Mouse (Mus musculus): ENCODE measurements around the gene Cd82.

Cd82 gene

DNA sequence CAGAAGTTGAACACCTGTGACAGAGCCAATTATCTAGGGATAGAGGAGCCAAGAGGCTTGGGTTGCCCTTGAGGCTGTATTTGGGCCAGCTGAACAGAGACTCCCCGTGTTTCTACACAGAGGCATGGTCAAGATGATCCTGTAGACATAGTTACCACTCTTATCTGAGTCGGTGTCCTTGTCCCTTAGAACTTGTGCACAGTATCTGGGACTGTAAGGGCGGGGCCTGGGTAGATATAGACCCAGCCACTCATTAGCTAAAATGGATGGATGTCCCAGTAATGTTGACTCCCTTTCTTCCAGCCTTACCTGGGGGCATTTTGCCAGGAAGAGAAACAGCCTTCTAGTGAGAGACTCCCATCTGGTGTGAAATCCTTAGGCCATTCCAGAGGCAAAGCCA lies 3.4 kb upstream of the Cd82 start:
- DNase-seq (ENCODE audit: low spot score in 2 of 2): no peak

DNA sequence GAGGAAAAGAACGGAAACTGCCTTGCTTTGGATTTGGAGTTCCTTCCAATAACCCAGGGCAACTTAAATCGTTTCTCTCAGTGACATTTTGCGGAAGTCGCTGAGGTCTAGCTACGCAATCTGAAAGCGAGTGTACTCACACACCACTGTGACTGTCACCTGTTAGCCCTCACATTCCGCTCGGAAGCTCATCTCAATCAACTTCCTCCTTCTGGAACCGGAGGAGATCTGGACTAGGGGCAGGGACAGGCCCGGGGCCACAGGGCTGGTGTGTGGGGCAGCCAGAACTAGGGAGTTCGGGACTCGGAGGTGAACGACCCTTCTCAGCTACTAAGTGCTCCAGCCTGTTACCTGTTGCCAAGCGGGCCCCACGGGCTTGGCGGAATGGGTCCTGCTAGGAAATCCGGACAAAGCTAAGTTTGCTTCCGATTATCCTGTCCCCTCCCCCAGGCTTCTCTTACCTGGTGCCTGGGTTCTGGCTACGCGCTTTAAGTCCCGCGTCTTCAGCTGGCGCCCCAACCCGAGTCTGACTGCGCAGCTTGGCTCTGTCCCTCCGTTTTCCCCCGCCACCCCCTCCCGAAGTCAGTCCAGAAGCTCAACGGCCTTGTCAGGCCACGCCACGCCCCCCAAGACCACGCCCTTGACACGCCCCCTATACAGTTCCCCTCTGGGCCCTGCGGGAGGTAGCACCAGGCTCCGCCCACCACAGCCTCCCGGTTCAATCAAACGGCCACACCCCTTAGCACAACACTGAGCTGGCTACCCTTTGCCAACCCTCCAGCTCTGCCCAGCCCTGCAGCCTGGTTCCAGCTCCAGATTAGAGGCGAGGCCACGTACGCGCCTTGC lies 848 bp downstream of the Cd82 start:
- peak; percentile 95 to 97 for DNase-seq (ENCODE audit: low spot score in 2 of 2)

DNA sequence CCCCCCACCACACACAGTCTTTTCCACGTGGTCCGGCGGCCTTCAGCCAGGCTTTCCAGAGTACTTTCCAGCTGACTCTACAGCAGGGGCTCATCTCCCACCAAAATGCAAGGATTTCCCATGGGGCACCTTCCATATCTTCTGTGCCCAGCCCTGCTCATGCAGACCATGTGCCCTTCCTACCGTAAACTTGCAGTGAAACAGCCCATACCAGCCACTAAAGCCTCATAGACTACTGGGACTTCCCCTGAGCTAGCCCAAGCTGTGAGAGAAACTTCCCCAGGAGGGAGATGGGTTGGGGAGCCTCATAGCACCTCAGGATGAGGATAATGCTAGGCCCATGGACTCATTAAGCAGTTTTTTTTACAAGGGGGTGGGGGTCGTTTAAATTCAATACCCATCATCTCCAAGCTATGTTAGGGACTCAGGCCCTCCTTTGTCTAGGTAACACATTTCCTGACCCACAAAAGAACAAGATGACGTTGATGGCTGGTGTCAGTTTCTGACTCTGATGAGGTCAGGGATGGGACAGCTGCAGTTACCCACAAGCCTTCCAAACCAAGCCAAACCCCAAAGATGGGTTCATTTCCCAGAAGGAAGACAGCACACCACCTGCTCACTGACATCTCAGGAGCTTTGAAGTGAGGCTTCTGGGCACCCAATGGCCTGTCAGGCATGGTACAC lies 2.0 kb downstream of the Cd82 start:
- DNase-seq (ENCODE audit: low spot score in 2 of 2): no peak

DNA sequence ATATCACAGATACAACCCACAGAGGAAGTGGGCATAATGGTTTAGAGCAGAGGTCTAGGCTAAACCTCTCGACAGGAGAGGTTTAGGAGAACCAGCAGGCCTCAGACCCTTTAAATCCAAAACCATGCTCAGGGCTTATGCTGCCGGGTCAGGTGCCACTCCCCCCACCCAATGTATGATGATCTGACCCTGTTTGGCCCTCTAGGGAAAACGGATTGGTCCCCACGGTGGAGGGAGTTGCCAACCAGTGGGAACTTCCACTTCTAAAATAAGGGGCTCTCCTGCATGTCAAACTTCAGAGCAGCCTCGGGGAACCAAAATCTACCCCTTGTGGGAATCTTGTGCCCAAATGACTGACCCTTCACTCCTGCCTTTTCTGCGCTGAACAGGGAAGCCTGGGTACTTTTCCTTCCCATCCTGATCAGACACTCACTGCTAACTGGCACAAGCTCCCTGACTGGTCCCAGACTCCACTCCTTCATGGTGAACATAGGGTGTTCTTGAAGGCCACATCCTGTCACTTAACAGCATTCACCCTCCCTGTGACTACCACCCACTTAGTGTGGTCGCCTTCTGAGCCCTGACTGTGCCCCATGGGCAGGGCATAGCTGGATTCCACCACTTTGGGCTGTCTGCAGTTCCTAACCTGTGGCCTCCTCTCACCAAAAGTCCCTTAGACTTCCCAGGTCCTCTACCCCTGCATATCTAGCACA lies 3.6 kb downstream of the Cd82 start:
- DNase-seq (ENCODE audit: low spot score in 2 of 2): no peak

DNA sequence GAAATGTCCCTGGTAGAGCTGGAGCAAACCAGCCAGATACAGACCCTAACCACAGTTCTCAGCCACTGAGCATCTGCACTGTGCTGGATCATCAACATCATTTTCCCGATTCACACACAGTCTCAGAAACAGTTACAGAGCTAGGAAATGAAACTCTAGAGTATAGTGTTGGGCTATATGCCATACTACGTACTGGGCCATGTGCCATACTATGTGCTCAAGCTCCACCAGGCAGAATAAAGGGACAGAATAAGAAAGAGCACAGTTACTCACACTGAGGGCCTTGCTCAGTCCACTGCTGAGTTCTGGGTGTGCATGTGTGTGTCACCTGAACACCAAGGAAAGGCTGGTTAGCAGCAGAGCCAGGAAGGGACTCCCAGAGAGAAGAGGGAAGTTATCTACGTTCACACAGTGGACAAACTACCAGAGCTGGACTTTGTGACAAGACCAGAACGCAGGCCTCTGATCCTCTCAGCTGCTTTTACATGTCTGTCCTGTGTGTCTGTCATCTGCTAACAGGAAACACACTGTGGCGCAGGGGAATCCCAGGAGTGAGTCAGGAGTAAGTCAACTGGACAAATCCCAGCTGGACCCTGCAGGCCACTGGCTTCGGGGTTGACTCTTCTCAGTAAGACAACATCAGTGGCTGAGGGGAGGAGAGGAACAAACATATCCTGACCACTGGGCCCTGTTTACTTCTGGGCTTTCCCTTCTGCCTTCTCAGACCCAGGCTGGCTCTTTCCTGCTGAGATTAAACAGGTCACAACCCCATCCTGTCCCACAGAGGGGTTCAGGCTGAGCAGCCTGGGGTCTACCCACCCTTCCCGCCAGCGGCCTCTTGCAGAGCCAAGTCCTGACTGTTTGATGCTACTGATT lies 4.4 kb downstream of the Cd82 start:
- DNase-seq (ENCODE audit: low spot score in 2 of 2): peak; percentile 71 to 76

DNA sequence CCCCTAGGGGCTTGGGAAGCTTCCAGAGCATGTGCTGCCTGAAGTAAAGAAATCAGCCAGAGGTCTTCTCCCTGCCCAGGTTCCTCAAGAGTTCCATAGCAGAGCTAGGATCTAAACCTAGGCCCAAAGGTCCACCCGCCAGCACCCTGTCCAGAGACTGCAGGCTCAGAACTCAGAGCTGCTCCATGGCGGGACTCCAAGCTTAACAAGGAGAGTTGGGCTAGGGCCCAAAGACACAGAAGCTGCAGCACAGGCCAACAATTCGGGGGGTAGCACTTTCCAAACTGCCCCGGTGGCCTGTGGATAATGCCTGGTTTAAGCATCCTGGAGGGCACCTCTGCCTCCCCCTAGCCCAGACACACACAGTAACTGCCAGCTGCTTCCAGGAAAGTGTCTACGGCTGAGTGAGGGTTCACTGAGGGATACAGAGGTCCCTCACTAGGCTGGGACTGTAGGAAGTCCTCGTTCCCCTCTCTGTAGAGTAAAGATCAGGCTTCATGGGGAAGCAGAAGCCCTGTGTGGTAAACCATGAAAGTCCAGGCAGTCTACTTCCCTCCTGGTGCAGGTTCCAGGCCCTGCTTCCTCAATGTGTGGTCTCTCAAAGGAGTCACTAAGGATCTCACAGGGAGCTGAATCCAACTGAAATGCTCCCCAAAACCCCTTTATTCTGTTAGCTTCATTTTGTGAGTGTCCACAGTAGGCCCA lies 5.4 kb downstream of the Cd82 start:
- DNase-seq (ENCODE audit: low spot score in 2 of 2): peak; percentile 51 to 67

DNA sequence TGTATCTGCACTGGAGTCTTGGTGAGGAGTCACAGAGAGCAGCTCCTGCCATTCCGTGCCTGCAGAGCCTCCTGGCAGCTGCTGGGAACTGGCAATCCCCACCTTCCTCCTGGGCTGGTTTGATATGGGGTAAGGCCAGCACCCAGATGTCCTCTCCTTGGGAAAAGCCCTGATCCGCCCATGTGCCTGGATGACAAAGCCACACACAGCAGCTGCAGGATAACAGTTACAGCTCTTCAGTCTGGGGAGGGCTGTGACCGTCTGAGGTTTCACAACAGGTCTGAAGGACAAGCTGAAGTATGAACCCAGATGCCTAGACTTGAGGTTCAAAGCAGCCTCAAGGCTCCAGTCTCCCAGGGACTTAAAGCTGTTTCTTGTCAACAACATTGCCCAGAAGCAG lies 6.8 kb downstream of the Cd82 start:
- DNase-seq (ENCODE audit: low spot score in 2 of 2): no peak

DNA sequence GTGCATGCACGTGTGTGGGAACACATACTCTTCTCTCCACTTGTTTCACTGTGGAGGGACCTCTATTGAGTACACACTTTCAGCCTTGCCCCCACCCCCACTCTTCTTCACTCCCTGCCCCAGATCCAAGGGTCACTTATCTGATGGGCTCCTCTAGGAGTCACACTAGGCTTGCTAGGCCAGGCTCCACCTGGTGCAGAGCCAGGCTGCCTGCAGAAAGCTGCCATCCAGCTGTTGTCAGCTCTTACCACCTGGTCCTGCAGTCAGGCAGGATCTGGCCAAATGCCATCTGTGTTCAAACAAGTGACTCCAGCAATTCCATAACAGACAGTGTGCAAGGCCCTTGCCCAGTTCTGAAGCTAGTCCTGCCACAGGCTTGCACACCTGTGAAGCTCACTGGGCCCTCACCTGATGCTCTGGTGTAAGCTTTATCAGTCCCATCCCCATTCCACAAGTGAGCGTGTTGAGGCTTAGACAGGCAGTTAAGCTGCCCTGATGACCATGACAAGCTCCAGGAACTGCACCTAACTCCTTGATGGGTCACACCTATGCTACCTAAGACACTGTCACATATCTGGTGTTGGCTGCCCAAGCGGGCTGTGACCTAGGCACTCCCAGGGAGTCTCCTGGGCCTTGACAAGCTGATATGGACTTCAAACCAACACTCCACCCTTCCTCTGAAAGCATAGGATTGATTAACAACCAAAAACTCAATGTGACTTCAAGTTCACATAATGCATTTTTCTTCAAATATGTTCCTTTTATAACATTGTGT lies 7.9 kb downstream of the Cd82 start:
- DNase-seq (ENCODE audit: low spot score in 2 of 2): peak; percentile 40 to 58

DNA sequence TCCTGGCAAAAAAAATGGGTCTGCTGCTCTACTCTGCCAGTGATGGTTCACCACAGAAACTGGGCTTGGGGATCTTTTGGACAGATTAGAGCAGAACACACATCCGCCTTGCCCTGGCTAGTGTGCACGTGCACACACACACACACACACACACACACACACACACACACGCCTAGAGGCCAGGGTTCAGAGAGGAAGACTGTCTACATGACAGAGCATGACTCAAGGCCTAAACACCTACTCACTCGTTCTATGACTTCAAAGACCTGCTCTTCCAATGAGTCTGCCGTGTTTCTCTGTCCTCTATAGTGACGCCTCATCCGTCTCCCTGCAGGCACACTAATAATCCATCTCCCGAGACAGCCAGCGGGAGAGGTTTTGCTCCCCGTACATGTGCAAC lies 8.6 kb downstream of the Cd82 start:
- DNase-seq (ENCODE audit: low spot score in 2 of 2): no peak

DNA sequence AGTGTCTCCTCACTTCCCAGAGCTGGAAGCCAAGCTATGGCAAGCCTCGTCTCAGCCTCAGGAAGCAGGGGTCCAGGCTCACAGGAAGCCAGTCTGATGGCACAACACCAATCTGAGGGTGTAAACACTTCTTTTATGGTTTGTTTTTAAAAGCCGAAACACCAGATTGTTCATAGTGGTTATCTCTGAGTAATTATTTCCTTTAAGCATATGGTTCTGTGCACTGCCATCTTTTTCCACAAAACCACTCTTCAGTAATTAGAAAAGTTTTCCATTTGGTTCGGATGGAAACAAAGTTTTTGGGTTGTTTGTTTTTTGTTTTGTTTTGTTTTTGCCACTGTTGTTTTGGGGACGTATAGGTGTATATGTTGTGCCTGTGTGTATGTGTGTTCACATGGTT lies 9.9 kb downstream of the Cd82 start:
- no peak for DNase-seq (ENCODE audit: low spot score in 2 of 2)

DNA sequence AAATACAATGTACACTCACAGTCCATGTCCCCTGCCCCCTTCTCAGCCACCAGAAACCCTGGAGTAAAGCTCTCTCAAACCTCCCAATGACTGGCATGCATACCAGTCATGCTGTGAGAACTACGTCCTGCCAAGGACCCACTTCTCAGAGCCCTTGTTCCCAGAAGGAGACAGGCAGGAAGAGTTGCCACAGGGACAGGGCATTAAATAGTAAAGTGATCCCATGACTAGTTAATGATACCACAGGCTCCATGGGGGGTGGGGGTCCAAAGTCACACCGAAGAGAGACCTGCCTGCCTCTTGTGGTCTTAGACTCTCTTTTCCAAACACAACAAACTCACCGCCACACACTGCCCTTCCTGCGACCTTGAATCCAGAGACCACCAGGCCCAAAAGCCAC lies 10.4 kb downstream of the Cd82 start:
- DNase-seq (ENCODE audit: low spot score in 2 of 2): no peak

DNA sequence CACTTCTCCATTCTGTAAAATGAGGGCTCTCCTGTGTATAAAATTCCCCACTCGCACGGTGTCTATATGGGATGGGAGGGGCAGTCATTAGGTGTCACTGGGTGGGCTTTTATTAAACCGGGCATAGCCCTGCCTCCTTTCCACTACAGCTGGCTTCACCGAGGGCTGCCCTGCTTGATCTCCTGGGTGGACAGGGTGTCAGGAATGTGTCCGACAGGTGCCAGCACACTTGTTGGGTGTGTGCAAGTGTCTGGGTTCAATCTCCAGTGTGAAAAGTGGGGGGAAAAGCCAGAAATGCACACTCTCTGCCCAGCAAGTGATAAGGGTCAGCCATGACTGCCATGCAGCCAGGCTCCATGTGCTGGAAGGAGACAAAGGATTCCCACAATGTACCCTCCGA lies 10.9 kb downstream of the Cd82 start:
- no peak for DNase-seq (ENCODE audit: low spot score in 2 of 2)

DNA sequence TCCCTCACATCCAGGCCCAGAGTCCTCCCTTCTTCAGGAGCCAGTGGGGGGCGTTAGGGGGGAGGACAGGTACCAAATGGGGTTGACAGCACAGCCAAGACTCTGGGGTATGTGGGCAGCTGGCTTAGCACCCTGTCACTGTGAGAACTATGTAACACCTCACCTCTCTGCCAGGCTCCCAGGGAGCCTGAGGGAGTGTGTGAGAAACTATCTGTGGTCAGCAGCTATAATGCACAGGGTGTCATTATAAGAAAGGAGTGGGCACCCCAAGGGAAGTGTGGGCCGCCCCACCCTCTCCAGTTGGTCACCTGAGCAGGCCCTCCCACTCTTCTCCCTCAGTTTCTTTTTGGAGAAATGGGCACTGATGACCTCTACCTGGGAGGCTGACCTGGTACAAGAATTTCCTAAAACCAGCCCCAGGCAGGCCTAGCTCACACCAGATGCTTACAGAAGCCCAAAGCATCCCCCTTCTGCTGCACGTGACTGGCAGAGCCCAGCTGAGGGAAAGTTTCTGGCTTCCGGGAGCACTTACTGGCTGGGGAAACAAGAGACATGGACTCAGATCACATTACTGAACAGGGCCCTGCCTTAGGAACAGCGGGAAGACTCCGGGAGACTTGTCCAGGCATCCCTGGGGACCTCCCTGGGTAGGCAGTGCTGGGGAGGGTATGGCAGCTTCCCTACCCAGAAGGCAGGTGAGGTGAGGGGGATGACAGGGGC lies 11.6 kb downstream of the Cd82 start:
- DNase-seq (ENCODE audit: low spot score in 2 of 2): no peak

DNA sequence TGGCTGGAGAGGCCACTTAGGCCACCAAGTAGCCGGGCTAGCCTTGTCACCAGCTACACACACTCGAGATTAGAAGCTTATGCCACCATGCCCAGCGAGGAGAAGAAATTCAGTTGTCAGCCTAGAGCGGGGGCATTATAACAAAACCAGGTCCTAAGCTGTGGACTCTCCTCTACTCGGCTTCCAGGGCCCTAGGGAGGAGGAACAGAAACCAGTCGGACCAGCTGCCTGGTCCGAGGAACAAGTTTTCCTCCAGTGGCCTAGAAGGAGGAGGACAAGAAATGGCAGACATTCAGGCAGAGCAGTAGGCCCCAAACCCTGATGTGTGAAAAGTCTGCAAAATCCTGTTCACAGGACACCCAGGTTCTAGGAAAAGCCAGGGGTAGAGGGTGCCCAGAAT lies 12.2 kb downstream of the Cd82 start:
- no peak for DNase-seq (ENCODE audit: low spot score in 2 of 2)

DNA sequence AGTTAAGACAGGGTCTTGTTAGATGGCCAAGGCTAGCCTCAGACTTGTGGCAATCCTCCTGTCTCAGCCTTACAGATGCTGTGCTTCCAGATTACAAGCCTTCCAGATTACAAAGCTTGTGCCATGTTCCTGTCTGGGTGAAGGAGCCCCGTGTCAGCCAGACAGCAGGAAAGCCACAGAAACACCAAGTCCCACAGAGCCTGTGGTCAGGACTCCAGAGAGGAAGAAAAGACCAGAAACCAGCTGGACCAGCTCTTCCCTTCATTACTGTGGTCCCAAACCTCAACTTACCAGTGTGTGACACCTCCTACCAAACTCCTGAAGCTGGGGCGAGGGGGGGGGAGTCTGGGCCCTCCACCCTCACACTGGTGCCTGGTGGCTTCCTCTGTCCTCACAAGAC lies 13.3 kb downstream of the Cd82 start:
- no peak for DNase-seq (ENCODE audit: low spot score in 2 of 2)

DNA sequence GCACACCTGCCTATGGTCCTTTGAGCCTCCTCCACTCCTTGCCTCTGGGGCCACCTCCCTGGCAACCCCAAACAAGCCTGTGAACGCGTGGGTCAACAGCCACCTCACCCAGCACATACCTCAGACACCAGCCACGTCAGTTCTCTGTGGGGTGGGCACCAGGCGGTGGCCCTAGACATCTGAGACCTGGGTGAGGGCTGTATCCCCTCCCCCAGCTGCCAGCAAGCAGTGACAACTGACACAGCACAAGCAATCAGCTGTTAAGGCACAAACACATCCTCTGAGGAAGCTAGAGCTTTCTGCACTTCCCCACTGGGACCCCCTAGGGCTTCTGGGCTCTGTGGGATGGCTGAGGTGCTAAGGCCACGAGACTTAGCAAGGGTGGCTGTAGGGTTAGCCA lies 14.2 kb downstream of the Cd82 start:
- no peak for DNase-seq (ENCODE audit: low spot score in 2 of 2)

DNA sequence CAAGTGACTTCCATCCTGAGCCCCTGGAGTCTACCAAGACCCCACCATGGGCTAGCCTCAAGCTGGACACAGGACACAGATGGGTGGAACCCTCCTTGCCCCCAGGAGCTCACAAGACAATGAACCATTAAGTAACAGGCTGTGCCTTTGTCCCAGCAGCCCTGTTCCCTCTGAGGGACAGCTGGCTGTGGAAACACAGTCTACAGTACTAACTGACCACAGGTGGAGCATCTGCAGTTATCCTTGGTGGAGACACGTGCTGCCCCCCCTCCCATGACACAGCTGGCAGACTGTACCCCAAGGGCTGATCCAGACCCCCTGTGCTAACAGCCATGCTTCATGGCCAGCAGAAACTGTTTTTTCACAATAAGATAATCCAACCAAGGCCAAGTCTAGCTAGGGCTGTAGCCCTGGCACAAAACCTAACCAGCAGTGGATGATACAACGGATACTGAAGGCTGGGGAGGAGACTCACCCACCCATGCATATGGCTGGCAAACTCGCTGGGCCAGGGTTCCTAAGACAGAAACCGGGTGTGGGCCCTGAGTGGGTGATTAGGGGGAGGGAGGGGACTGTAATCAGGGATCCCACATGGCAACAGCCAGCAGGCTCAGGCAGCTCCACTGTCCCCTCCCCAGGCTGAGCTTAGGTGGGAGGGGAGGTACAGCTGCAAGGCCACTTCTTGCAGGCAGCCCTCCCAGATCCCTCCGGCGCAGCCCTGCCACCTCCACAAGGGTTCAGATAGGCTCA lies 15.3 kb downstream of the Cd82 start:
- DNase-seq (ENCODE audit: low spot score in 2 of 2): no peak

DNA sequence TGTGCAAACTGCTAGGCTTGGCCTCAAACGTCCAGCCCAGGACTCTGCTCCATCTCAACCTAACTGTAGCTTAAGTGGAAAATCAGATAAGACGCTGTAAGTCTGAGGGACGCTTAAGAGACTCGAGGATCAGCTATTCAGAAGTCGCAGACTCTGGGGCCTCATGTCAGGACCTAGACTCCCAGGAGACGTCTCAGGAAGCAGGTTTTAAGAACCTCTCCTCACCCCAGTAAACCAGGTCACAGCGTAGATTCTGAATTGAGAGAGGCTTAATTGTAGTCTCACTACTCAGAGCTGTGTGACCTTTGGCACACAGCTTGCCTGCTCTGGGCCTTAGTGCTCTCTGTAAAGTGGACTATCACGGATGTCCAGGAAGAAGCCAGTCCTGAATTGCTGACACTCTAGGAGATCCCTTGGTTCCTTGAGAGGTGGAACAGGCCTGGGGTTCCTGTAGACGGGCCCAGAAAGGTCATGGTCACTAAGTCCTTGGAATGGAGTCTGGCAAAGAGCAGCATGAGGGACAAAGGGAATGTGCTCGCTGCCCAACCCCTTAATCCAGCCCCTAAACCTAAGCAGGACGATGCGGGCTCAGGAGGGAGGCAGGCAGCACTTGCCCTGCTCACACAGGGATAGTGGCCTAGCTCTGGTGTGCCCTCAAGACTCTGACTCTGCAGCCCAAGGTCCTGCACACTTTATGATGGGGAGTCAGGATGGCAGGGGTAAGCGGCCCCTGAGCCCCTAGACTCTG lies 16.2 kb downstream of the Cd82 start:
- DNase-seq (ENCODE audit: low spot score in 2 of 2): no peak

Data from heart, adult 9 months (tissue).